8 mouse cellular contexts compared by ENCODE assay signal in genomic region chr12:111428961-111429911, GRCm38 (mm10). TPM values are rescaled to one million over a fixed set of nuclear protein-coding genes. Genes with fewer than 3 reads are reported as not detected.
DNase-seq lines count a peak whose midpoint lies in the region; ATAC-seq and TF ChIP-seq lines count a peak whose summit lies in the region.

No protein-coding gene starts in this region.

- DNase-seq in thymus, adult 2 months = no peak
- no peak for DNase-seq in thymus, postnatal 10 days (ENCODE audit: low spot score in 2 of 2)
- DNase-seq in embryonic facial prominence, embryonic 10.5 days (ENCODE audit: low spot score) = peak; percentile 74
- peak; percentile 71 for DNase-seq in kidney, postnatal 14 days
- peak; percentile 69 for DNase-seq in midbrain, embryonic 10.5 days (ENCODE audit: low spot score)
- no peak for DNase-seq in layer of hippocampus, adult 8-10 months (ENCODE audit: low spot score in 2 of 2)
- DNase-seq in natural killer cell, adult 2 months (ENCODE audit: low spot score in 2 of 2) = no peak

- TF ChIP-seq CTCF in thymus, adult 2 months (IDR thresholded peaks at IDR 0.05; ENCODE audit: borderline replicate concordance, control insufficient read depth, extremely low read depth, insufficient read depth, low read length, poor library complexity) = no peak

- no peak for TF ChIP-seq POLR2A in thymus, adult 2 months (IDR thresholded peaks at IDR 0.05; ENCODE audit: control insufficient read depth, extremely low read depth, insufficient read depth, low read length, poor library complexity)

- H3K27me3 ChIP-seq in thymus, adult 2 months (ENCODE audit: control insufficient read depth, insufficient read depth, low read length) = peaks cover 12% of the 10 kb centered on the region
- peaks cover 100% of the 10 kb centered on the region for H3K27me3 ChIP-seq in embryonic facial prominence, embryonic 10.5 days (replicated peaks; ENCODE audit: low read depth, poor library complexity, severe bottlenecking)
- peaks cover 92% of the 10 kb centered on the region for H3K27me3 ChIP-seq in heart, embryonic 13.5 days (replicated peaks)
- H3K27me3 ChIP-seq in midbrain, embryonic 10.5 days (ENCODE audit: low read depth, poor library complexity, severe bottlenecking) = peaks cover 100% of the 10 kb centered on the region

- peak overlapping the region; percentile 26 for H3K4me3 ChIP-seq in thymus, adult 2 months (ENCODE audit: control insufficient read depth, insufficient read depth, low read length)
- peak overlapping the region; percentile 56 for H3K4me3 ChIP-seq in embryonic facial prominence, embryonic 10.5 days
- H3K4me3 ChIP-seq in heart, embryonic 13.5 days = peak overlapping the region; percentile 54
- H3K4me3 ChIP-seq in midbrain, embryonic 10.5 days = peak overlapping the region; percentile 51

- no peak overlapping the region for H3K27ac ChIP-seq in thymus, adult 2 months (ENCODE audit: control insufficient read depth, insufficient read depth, low read length)
- H3K27ac ChIP-seq in embryonic facial prominence, embryonic 10.5 days (replicated peaks) = peak overlapping the region; percentile 78
- H3K27ac ChIP-seq in heart, embryonic 13.5 days (replicated peaks) = peak overlapping the region; percentile 69
- H3K27ac ChIP-seq in midbrain, embryonic 10.5 days (replicated peaks) = peak overlapping the region; percentile 73

- peak overlapping the region; percentile 81 for H3K9ac ChIP-seq in heart, embryonic 13.5 days

- H3K9me3 ChIP-seq in embryonic facial prominence, embryonic 10.5 days = no peaks in the 10 kb centered on the region
- no peaks in the 10 kb centered on the region for H3K9me3 ChIP-seq in heart, embryonic 13.5 days
- no peaks in the 10 kb centered on the region for H3K9me3 ChIP-seq in midbrain, embryonic 10.5 days (replicated peaks)

- H3K36me3 ChIP-seq in thymus, adult 2 months (ENCODE audit: control insufficient read depth, insufficient read depth, low read length) = no peaks in the 10 kb centered on the region
- H3K36me3 ChIP-seq in embryonic facial prominence, embryonic 10.5 days (replicated peaks) = no peaks in the 10 kb centered on the region
- no peaks in the 10 kb centered on the region for H3K36me3 ChIP-seq in heart, embryonic 13.5 days
- no peaks in the 10 kb centered on the region for H3K36me3 ChIP-seq in midbrain, embryonic 10.5 days

- WGBS in thymus, adult 2 months = 6% methylated on average over 40 of the region's 40 CpGs
- WGBS in embryonic facial prominence, embryonic 10.5 days = under 1% methylated on average over 40 of the region's 40 CpGs
- WGBS in heart, embryonic 13.5 days = under 1% methylated on average over 40 of the region's 40 CpGs
- WGBS in midbrain, embryonic 10.5 days = under 1% methylated on average over 40 of the region's 40 CpGs

- peak overlapping the region; percentile 83 for H3K4me2 ChIP-seq in heart, embryonic 13.5 days

- ATAC-seq in heart, embryonic 13.5 days (ENCODE audit: extremely low read depth, insufficient number of reproducible peaks, low FRiP score, low TSS enrichment) = no peak

- H3K4me1 ChIP-seq in thymus, adult 2 months (replicated peaks; ENCODE audit: control insufficient read depth, insufficient read depth, low read length) = no peaks in the 10 kb centered on the region
- peaks cover 85% of the 10 kb centered on the region for H3K4me1 ChIP-seq in embryonic facial prominence, embryonic 10.5 days
- peaks cover 69% of the 10 kb centered on the region for H3K4me1 ChIP-seq in heart, embryonic 13.5 days
- peaks cover 58% of the 10 kb centered on the region for H3K4me1 ChIP-seq in midbrain, embryonic 10.5 days

RNA-seq across cellular contexts. Expression of gene Exoc3l4, which starts 12.4 kb away (rescaled TPM):
- 31.0 and 41.5 TPM in 2 replicates for polyA plus RNA-seq in thymus, adult 2 months (2012; rRNA removed)
- 5.7 and 7.0 TPM in 2 replicates for polyA plus RNA-seq in embryonic facial prominence, embryonic 10.5 days (2016; fragmentation: Nextera tagmentation; extraction: Ambion mirVana)
- polyA plus RNA-seq in heart, embryonic 13.5 days (2015; fragmentation: Nextera tagmentation; extraction: Ambion mirVana) = 10.2 and 10.8 TPM in 2 replicates
- 3.7 and 4.3 TPM in 2 replicates for polyA plus RNA-seq in midbrain, embryonic 10.5 days (2016; fragmentation: Nextera tagmentation; extraction: Ambion mirVana)
- total RNA-seq in layer of hippocampus, adult 8-10 months (2022) = 1 to 10 TPM; 5.0 to 7.7 (median 6.5) TPM

RNA-seq across cellular contexts. Expression of gene Tnfaip2, which starts 13.0 kb away (rescaled TPM):
- polyA plus RNA-seq in thymus, adult 2 months (2012; rRNA removed) = 18.9 and 27.9 TPM in 2 replicates
- polyA plus RNA-seq in embryonic facial prominence, embryonic 10.5 days (2016; fragmentation: Nextera tagmentation; extraction: Ambion mirVana) = 3.9 and 4.0 TPM in 2 replicates
- 6.0 and 10.6 TPM in 2 replicates for polyA plus RNA-seq in heart, embryonic 13.5 days (2015; fragmentation: Nextera tagmentation; extraction: Ambion mirVana)
- polyA plus RNA-seq in midbrain, embryonic 10.5 days (2016; fragmentation: Nextera tagmentation; extraction: Ambion mirVana) = 1.6 and 2.4 TPM in 2 replicates
- total RNA-seq in layer of hippocampus, adult 8-10 months (2022) = 1 to 10 TPM in 3 of 4 experiments, under 1 TPM in 1; 0.85 to 1.8 (median 1.4) TPM

RNA-seq across cellular contexts. Expression of gene Lbhd2, which starts 22.6 kb away (rescaled TPM):
- 1.4 and 1.9 TPM in 2 replicates for polyA plus RNA-seq in thymus, adult 2 months (2012; rRNA removed)
- polyA plus RNA-seq in embryonic facial prominence, embryonic 10.5 days (2016; fragmentation: Nextera tagmentation; extraction: Ambion mirVana) = not detected in 2 replicates
- polyA plus RNA-seq in heart, embryonic 13.5 days (2015; fragmentation: Nextera tagmentation; extraction: Ambion mirVana) = 0.53 and 0.55 TPM in 2 replicates
- polyA plus RNA-seq in midbrain, embryonic 10.5 days (2016; fragmentation: Nextera tagmentation; extraction: Ambion mirVana) = not detected in 2 replicates
- total RNA-seq in layer of hippocampus, adult 8-10 months (2022) = 1 to 10 TPM in 2 of 4 experiments, under 1 TPM in 1, not detected in 1; 0.61 to 2.3 (median 1.3) TPM

RNA-seq across cellular contexts. Expression of gene Cdc42bpb, which starts 51.7 kb away (rescaled TPM):
- 59.2 and 62.1 TPM in 2 replicates for polyA plus RNA-seq in thymus, adult 2 months (2012; rRNA removed)
- polyA plus RNA-seq in embryonic facial prominence, embryonic 10.5 days (2016; fragmentation: Nextera tagmentation; extraction: Ambion mirVana) = 32.6 and 32.7 TPM in 2 replicates
- polyA plus RNA-seq in heart, embryonic 13.5 days (2015; fragmentation: Nextera tagmentation; extraction: Ambion mirVana) = 22.8 and 26.2 TPM in 2 replicates
- polyA plus RNA-seq in midbrain, embryonic 10.5 days (2016; fragmentation: Nextera tagmentation; extraction: Ambion mirVana) = 31.4 and 32.0 TPM in 2 replicates
- 100 to 1,000 TPM; 114 to 140 (median 119) TPM for total RNA-seq in layer of hippocampus, adult 8-10 months (2022)

RNA-seq across cellular contexts. Expression of gene Gm266, which starts 56.4 kb away (rescaled TPM):
- polyA plus RNA-seq in thymus, adult 2 months (2012; rRNA removed) = 1.4 and 1.8 TPM in 2 replicates
- 15.7 and 19.8 TPM in 2 replicates for polyA plus RNA-seq in embryonic facial prominence, embryonic 10.5 days (2016; fragmentation: Nextera tagmentation; extraction: Ambion mirVana)
- 2.1 and 2.5 TPM in 2 replicates for polyA plus RNA-seq in heart, embryonic 13.5 days (2015; fragmentation: Nextera tagmentation; extraction: Ambion mirVana)
- 7.8 and 10.4 TPM in 2 replicates for polyA plus RNA-seq in midbrain, embryonic 10.5 days (2016; fragmentation: Nextera tagmentation; extraction: Ambion mirVana)
- 1 to 10 TPM; 3.6 to 6.6 (median 4.6) TPM for total RNA-seq in layer of hippocampus, adult 8-10 months (2022)

Comparison
In these comparisons a context has a peak if more than half of its experiments do, and no peak if none do; other contexts are left out.
1. DNase-seq: peak in embryonic facial prominence, embryonic 10.5 days (single experiment), kidney, postnatal 14 days (single experiment) and midbrain, embryonic 10.5 days (single experiment); none in thymus, adult 2 months (single experiment), thymus, postnatal 10 days (0 of 2), layer of hippocampus, adult 8-10 months (0 of 2) and natural killer cell, adult 2 months (0 of 2).
2. Peak in every context shown above with its lines, with median percentiles within 50 percentile points of each other: H3K4me3 ChIP-seq.